In the genomic region with DNA sequence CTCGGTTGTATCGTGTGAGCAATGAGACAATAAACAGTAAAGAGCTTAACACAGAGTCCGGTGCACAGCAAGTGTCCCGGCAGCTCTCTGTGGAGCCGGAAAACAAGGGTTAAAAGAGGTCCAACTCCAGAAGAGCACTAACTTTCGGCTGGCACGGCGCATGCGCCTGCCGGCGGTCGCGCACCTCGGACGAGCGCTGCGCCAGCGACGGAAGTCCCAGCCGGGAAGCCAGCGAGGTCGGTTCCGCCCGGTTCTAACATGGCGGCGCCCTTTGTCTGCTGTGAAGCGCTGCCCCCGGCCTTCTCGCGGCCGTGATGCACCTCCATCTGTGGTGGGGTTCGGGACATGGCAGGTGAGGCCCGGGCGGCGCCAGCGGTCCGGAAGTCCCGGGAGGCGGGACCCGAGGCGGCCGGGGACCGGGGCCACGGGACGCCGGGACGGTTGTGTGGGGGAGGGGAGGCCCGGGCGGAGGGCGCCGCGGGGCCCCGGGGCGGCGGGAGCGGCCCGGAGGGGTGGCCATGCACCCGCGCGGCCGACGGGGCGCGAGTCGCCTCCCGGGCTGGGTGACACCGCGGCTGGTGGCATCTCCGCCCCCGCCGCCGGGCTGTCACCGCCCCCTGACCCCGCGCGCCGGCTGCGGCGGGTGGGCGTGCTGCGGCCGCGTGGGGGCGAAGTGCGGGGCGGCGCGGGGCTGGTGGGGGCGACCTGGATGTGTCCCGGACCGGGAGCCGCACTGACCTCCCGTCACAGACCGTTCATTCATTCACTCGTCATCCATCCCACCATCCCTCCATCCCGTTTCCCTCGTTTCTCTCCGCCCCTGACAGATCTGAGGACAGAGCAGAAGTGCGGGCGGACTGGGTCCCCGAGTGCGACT, we compare ENCODE assay signal across 8 mouse cellular contexts. TPM values are rescaled to one million over a fixed set of nuclear protein-coding genes. Genes with fewer than 3 reads are reported as not detected.
DNase-seq lines count a peak whose midpoint lies in the region; ATAC-seq and TF ChIP-seq lines count a peak whose summit lies in the region.

A gene (plus strand): TSS at position 204 of the 877 bp plus-strand sequence.

- H3K9me3 ChIP-seq in hindbrain, embryonic 10.5 days = no peaks in the 10 kb centered on the region
- H3K9me3 ChIP-seq in lung, postnatal 0 days (ENCODE audit: low read length) = no peaks in the 10 kb centered on the region

- peak; percentile 97 for ATAC-seq in lung, postnatal 0 days

- H3K4me1 ChIP-seq in hindbrain, embryonic 10.5 days (replicated peaks) = peaks cover 30% of the 10 kb centered on the region
- peaks cover 10% of the 10 kb centered on the region; the same call in 1 of the 2 replicates for H3K4me1 ChIP-seq in lung, postnatal 0 days (ENCODE audit: insufficient read depth, low read depth, low read length)

- no peak for TF ChIP-seq EP300 in lung, postnatal 0 days (IDR thresholded peaks at IDR 0.05)

- 1% methylated on average over 102 of the region's 102 CpGs for WGBS in hindbrain, embryonic 10.5 days
- WGBS in lung, postnatal 0 days = 1% methylated on average over 64 of the region's 102 CpGs

- peak within 1 kb of the TSS; percentile 98 for H3K4me3 ChIP-seq in hindbrain, embryonic 10.5 days
- peak within 1 kb of the TSS; percentile 99 for H3K4me3 ChIP-seq in lung, postnatal 0 days (ENCODE audit: low read depth, low read length)

- peak within 1 kb of the TSS; percentile 65 for H3K9ac ChIP-seq in lung, postnatal 0 days (replicated peaks; ENCODE audit: low read depth)

- peak; percentile 91 for DNase-seq in Muller cell, postnatal 12 days (ENCODE audit: inconsistent ontology term)
- DNase-seq in cerebellum, adult 9-10 months = peak; percentile 78
- DNase-seq in frontal cortex, adult 2 months (ENCODE audit: extremely low spot score in 1 of 2, low spot score in 1 of 2) = peak; percentile 62 to 89
- peak; percentile 91 for DNase-seq in hindbrain, embryonic 10.5 days (ENCODE audit: low spot score)
- DNase-seq in layer of hippocampus, postnatal 10 days (ENCODE audit: low spot score in 2 of 2) = peak; percentile 90 to 92
- peak; percentile 96 for DNase-seq in lung, postnatal 0 days (ENCODE audit: low spot score)
- DNase-seq in ovary, postnatal 10 days (ENCODE audit: low spot score) = peak; percentile 80
- DNase-seq in thymus, postnatal 0 days (ENCODE audit: low spot score) = peak; percentile 92

- peaks cover 34% of the 10 kb centered on the region for H3K36me3 ChIP-seq in hindbrain, embryonic 10.5 days
- H3K36me3 ChIP-seq in lung, postnatal 0 days (ENCODE audit: insufficient read depth, low read length) = peaks cover 5% of the 10 kb centered on the region; the same call in 1 of the 2 replicates

- TF ChIP-seq CTCF in lung, postnatal 0 days (IDR thresholded peaks at IDR 0.05) = no peak

- no peaks in the 10 kb centered on the region; the same call in 1 of the 2 replicates for H3K27me3 ChIP-seq in hindbrain, embryonic 10.5 days (ENCODE audit: insufficient read depth, poor library complexity, severe bottlenecking)
- H3K27me3 ChIP-seq in lung, postnatal 0 days (replicated peaks; ENCODE audit: insufficient read depth, low read length) = no peaks in the 10 kb centered on the region

- peak within 1 kb of the TSS; percentile 91 for H3K4me2 ChIP-seq in lung, postnatal 0 days (replicated peaks; ENCODE audit: low read depth, low read length)

- peak within 1 kb of the TSS; percentile 99 for H3K27ac ChIP-seq in hindbrain, embryonic 10.5 days
- no peak within 1 kb of the TSS for H3K27ac ChIP-seq in lung, postnatal 0 days (ENCODE audit: low read length)

RNA-seq across cellular contexts. Expression of the gene that starts here (rescaled TPM):
- polyA plus RNA-seq in frontal cortex, adult 2 months (2012; rRNA removed) = 42.7 and 49.1 TPM in 2 replicates
- polyA plus RNA-seq in hindbrain, embryonic 10.5 days (2016; fragmentation: Nextera tagmentation; extraction: Ambion mirVana) = 52.6 and 60.8 TPM in 2 replicates
- total RNA-seq in layer of hippocampus, postnatal 10 days (2021) = 10 to 100 TPM; 24.2 to 27.4 TPM
- 14.1 and 14.3 TPM in 2 replicates for polyA plus RNA-seq in lung, postnatal 0 days (2015; fragmentation: Nextera tagmentation; extraction: Ambion mirVana)
- polyA plus RNA-seq in thymus, postnatal 0 days (2015; fragmentation: Nextera tagmentation; extraction: Ambion mirVana) = 31.1 and 32.5 TPM in 2 replicates
